Mouse (Mus musculus): Measurements from ENCODE around the gene Nudcd3.

The Nudcd3 gene

DNA sequence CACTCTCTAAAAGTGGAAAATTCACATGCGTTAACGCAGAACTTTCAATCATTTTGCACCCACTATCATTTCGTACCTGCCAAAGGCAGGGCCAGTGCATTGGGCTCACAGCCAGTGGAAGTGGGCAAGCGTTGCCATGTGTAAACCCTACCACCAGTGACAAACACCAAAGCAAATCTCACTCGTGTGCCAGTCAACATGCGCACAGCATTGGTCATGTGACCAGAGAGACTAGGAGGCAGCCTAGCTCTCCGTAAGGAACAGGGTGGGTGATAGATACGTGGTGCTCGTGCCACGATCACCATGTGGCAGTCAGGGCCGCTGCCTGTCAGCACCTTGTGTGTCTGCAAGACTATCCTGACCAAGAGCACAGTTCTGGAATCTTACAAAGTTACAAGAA lies 137.9 kb downstream of the Nudcd3 start:
- no peak for DNase-seq (ENCODE audit: low spot score)

DNA sequence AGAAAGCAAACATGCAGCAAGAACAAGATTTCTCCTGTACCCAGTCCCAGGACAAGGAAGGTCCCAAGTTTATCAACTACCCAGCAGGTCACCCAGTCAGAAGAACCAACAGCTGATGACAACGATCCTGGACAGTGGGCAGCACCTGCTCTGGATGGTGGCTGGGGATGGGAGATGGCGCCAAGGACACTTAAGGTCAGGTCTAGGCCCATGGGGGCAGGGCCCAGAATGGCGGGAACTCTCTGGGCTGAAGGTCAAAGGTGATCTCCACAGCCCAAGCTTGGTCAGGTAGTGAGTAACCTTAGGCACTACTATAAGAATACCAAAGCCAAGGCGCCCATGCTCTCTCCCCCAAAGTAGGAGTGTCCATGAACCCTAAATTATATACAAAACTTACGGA lies 138.3 kb downstream of the Nudcd3 start:
- DNase-seq (ENCODE audit: low spot score), result no peak

DNA sequence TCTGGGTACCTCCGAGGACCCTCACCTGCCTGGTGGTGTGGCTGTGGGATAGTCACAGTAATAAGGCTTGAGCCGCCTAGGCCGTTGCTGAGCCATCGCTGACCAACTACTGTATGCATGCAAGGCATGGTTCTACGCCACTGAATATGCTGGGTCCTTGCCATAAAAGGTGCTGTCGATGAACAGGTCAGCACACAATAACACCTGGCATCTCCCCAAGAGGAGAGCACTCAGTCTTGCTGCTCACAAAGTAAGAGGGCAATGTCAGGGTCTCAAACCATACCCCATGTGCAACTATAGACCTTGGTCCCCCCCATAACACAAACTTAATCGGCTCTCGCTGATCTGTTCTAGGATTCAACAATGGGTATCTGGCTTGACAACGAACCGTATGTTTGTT lies 141.1 kb downstream of the Nudcd3 start:
- no peak for DNase-seq (ENCODE audit: low spot score)
